Mouse (Mus musculus) Patski (cell line): ENCODE measurements around the gene Hunk. TPM values are rescaled to one million over a fixed set of nuclear protein-coding genes. Genes with fewer than 3 reads are reported as not detected.

Experiments
- ATAC-seq: fragments of 100-300 bp; one replicate; pipeline ENCODE4 v1.8.0; 2021
- CTCF ChIA-PET: fragments of 350-600 bp; sonication (Branson Sonifier 250); formaldehyde crosslinking; loops from one replicate; lab custom pipeline; 2022; ENCODE audit warnings: inconsistent platforms; lab: Charles Lee
- POLR2A ChIA-PET: fragments of 350-600 bp; sonication (Branson Sonifier 250); formaldehyde crosslinking; loops from one replicate; lab custom pipeline; 2022; ENCODE audit warnings: antibody characterized with exemption, inconsistent platforms; lab: Charles Lee
- DNase-seq: peaks from one replicate; pipeline ENCODE4 v3.0.0-alpha.2; 2011; ENCODE audit warnings: low read depth, low spot score
- H3K27me3 ChIP-seq: fragments of 371-371 bp; one replicate; pipeline ENCODE4 v1.5.1; 2021
- CTCF ChIP-seq: fragments of 100-300 bp; IDR thresholded peaks from one replicate; pipeline ENCODE4 v1.5.1; 2021
- in situ Hi-C: fragments of 300-500 bp; cut with MboI; formaldehyde crosslinking; loops from 3 replicates; pipeline ENCODE4 v1.11.1; 2018; ENCODE audit warnings: low pct_unique_long_range_greater_than_20kb, mixed read lengths
- polyA plus RNA-seq: library from polyadenylated mRNA; unstranded; gene quantifications from one replicate; pipeline ENCODE4 v1.2.3, GENCODE M21; 2021

Hunk gene
- polyA plus RNA-seq, 1 experiment from 2014 or later, result 11.2 TPM

DNA sequence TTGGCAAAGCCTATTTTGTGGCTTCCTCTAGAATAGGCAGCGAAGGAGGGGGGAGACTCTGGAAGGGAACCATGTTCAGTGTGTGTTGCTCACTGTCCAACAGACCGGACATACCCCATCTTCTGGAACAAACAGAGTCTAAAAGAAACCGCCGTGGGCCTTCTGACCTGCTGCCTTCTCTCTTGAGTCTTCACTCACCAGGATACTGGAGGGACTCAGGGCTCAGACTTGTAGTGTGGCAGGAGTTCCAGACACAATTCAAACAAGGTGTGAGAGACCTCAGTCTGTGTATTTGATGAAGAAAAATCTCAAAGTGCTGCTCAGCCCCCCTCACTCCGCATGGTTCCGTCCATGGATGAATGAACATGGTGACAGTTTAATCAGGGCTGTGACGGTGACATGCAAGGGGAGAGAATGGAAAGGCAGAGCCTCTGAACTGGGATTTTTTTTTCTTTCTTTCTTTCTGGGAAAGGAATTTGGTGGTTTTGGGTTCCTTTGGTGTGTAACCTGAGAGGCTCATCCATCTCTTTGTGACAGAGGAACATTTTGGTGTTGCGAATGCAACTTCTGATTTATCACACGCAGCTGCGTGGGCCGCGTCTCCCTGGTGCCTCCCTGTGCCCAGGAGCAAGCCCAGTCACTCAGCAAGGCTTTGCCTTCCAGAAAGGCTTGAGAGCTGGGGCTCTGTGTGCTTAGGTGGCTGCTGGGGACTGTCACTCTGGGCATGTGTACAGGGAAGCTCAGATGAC, 21.9 kb downstream of the Hunk start:
- TF ChIP-seq CTCF, result no peak
- CTCF ChIA-PET, result interaction anchor here (1.3 kb wide), 1 partner anchor 9 kb away, joined by 3 read pairs; no protein-coding TSS in a partner anchor
- in situ Hi-C loops, result no loop called here
- DNase-seq (no peak), ATAC-seq (peak; percentile 49)
- POLR2A ChIA-PET, result no interaction called here
- no peaks in the 10 kb centered on the region for H3K27me3 ChIP-seq

DNA sequence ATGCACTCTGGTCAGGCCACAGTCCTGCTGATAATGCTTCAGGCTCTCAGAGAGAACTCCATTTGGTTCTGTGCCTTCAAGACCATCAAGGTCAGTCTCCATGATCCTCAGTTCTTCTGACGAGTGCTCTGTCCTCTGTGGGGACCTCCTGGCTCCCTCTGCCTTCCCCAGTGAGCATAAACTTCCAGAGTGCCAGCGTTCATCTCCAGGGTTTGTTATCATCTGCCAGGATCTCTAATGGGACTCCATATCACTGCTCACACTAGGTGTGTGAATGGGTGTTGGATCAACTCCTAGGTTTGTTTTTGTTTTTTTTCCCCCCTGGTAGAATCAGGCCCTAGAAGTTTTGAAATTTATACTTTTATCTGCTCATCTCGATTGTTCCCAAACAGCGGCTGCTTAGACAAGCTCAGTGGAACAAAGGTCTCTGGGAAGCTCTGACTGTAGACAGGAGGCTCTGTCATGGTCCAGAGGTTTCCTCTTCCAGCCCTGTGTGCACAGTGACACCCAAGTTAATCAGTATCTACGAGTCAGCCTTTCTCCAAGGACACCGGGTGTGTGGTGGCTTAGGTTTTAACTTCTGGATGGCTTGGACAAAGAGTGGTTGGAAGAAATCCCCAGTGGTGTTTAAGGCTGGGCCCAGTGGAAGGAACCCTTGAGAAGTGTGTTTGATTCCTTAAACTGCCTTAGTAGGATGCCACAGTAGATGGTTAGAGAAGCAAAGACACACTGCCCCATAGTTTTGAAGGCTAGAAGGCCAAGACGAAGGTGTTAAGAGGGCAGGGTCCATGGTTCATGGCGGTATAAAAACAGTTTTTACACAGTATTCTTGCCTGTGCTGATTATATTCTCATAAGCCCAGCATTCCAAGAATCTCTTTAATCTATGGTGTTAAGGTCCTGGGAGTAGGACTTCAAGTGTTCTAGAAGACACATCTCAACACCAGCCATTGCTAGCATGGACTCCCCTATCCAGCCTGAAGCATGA, 26.6 kb downstream of the Hunk start:
- DNase-seq (peak; percentile 81), ATAC-seq (peak; percentile 90)
- H3K27me3 ChIP-seq, result no peaks in the 10 kb centered on the region
- in situ Hi-C loops, result no loop called here
- no peak for TF ChIP-seq CTCF
- ChIA-PET POLR2A (interaction anchor here (1.2 kb wide), 1 partner anchor 25 kb away, joined by 3 read pairs; no protein-coding TSS in a partner anchor), CTCF (no interaction called here)

- H3K27me3 ChIP-seq, result no peaks in the 10 kb centered on the region
- ChIA-PET CTCF (no interaction called here), POLR2A (no interaction called here)
- ATAC-seq (no peak), DNase-seq (no peak)
- no peak for TF ChIP-seq CTCF
- in situ Hi-C loops, result no loop called here
Observed at GRCm38 (mm10) chr16:90416621-90417020, 30.8 kb downstream of the Hunk start.

DNA sequence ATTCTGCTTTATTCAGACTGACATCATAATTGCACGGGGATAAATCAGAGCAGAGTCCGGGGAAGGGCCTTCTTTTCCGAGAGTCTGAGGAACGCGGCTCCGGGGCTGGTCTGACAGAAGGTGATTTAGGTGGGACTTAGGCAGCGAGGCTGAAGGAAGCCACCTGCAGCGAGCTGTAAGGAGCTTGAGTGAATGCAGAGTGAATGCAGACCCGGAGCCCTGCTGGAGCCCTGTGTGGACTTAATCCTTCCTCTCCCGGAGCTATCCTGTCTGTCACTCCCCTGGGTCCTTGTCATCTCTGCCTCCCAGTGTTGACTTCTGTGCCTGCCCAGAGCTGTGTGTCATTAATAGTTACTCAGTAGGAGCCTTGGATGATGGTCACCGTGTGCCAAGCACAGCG, 32.8 kb downstream of the Hunk start:
- in situ Hi-C loops, result no loop called here
- no peak for TF ChIP-seq CTCF
- no peaks in the 10 kb centered on the region for H3K27me3 ChIP-seq
- DNase-seq (no peak), ATAC-seq (no peak)
- POLR2A ChIA-PET, result no interaction called here
- CTCF ChIA-PET, result interaction anchor here (0.7 to 1.7 kb wide), 3 partner anchors 9 to 33 kb away, joined by 3 to 7 read pairs (median 4); partner anchors contain the start of gene Hunk

DNA sequence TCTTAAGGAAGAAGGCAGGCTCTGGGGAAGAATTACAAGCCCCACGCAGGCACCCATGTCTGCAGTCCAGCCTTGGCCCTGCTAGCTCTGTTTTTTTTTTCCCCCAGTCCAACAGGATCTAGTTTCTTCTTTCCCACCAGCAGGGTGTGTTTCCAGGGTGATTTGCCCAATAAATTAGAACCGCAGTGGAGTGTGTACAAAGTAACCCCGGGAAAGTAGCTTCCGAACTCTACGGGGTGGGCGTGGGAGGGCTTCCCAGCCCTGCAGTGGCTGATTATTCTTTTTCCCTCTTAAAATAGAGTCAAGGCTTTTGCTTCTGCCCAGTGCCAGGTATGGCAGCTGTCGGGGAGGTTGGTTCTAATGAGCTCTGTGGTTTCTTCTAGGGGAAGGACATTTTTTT, 35.3 kb downstream of the Hunk start:
- POLR2A ChIA-PET, result interaction anchor here (1.2 kb wide), 1 partner anchor 35 kb away, joined by 5 read pairs; the partner anchor contains the start of gene Hunk
- DNase-seq (peak; percentile 75), ATAC-seq (peak; percentile 63)
- no peak for TF ChIP-seq CTCF
- in situ Hi-C loops, result loop anchor here (5.0 kb wide), 1 partner anchor 34 kb away; the partner anchor contains the start of gene Hunk
- no peaks in the 10 kb centered on the region for H3K27me3 ChIP-seq
- CTCF ChIA-PET, result interaction anchor here (0.7 kb wide), 1 partner anchor 22 kb away, joined by 3 read pairs; no protein-coding TSS in a partner anchor

GRCm38 (mm10) chr16:90421551-90421950, 35.7 kb downstream of the Hunk start:
- POLR2A ChIA-PET, result interaction anchor here (1.2 kb wide), 1 partner anchor 35 kb away, joined by 5 read pairs; the partner anchor contains the start of gene Hunk
- in situ Hi-C loops, result loop anchor here (5.0 kb wide), 1 partner anchor 34 kb away; the partner anchor contains the start of gene Hunk
- DNase-seq (peak; percentile 85), ATAC-seq (peak; percentile 62)
- no peak for TF ChIP-seq CTCF
- CTCF ChIA-PET, result interaction anchor here (0.7 kb wide), 1 partner anchor 22 kb away, joined by 3 read pairs; no protein-coding TSS in a partner anchor
- H3K27me3 ChIP-seq, result no peaks in the 10 kb centered on the region

DNA sequence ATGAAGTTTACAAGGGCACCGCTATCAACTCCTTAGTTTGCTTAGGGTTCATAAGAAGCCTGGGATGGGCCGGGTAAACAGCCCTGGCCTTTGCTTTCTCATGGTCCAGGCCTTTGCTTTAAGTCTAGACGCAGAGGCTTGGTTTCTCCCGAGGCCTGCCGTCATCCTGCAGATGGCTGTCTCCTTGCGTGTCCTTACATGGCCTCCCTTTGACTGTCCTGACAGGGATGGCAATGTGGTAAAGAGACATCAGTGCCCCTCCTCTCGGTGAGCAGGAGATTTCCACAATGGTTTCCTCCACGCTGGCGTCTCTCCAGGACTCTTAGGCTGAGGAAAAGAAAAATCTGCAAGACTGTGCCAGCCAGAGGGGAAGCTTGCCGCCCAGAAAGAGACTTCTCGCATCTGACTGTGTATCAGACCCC, 36.3 kb downstream of the Hunk start:
- POLR2A ChIA-PET, result no interaction called here
- H3K27me3 ChIP-seq, result no peaks in the 10 kb centered on the region
- CTCF ChIA-PET, result no interaction called here
- no peak for TF ChIP-seq CTCF
- ATAC-seq, result no peak
- in situ Hi-C loops, result loop anchor here (5.0 kb wide), 1 partner anchor 35 kb away; the partner anchor contains the start of gene Hunk
- no peak for DNase-seq

GRCm38 (mm10) chr16:90423898-90424297, 38.1 kb downstream of the Hunk start:
- TF ChIP-seq CTCF, result no peak
- no peaks in the 10 kb centered on the region for H3K27me3 ChIP-seq
- in situ Hi-C loops, result loop anchor here (5.0 kb wide), 1 partner anchor 37 kb away; the partner anchor contains the start of gene Hunk
- CTCF ChIA-PET, result interaction anchor here (0.9 kb wide), 1 partner anchor 288 kb away, joined by 3 read pairs; no protein-coding TSS in a partner anchor
- ATAC-seq (no peak), DNase-seq (no peak)
- POLR2A ChIA-PET, result no interaction called here

DNA sequence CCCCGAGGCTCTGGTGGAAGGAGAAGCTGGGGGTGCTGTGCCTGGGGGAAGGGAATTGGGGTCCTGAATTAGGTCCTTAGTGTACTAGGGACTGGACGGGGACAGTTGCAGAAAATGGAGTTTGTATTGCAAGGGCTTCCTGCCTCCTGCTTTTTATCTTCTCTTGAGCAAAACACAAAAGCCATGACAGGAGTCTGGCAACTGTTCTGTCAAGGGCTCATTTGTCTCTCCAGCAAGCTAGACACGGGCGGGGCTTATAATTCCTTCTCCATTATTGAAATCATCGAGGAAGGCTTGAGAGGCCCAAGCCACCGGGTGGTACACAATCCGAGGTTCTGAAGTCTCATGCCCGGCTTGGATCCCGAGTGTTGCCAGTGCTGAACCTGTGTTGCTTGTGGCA, 38.6 kb downstream of the Hunk start:
- no peak for ATAC-seq
- in situ Hi-C loops, result loop anchor here (5.0 kb wide), 1 partner anchor 37 kb away; the partner anchor contains the start of gene Hunk

DNA sequence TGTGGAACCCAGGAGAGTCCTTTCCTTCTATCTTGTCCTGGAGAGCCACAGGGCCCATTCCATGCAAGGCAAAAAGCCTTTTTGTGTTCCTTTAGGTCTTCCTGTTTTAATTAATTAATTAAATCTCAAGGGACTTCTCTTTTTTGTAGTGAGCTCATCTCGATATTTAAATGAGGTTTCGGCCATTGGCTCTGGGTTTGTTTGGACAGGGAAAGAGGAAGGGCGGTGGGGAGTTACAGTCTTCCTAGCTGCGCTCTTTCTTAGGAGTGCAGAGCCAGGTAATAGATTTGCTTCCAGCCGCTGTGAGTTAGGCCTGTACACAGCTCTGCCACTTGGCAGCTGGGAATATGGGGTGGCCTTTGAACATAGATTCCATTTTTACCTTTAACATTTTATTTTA, 40.4 kb downstream of the Hunk start:
- TF ChIP-seq CTCF, result no peak
- CTCF ChIA-PET, result no interaction called here
- in situ Hi-C loops, result no loop called here
- POLR2A ChIA-PET, result no interaction called here
- DNase-seq, result no peak
- ATAC-seq, result no peak
- no peaks in the 10 kb centered on the region for H3K27me3 ChIP-seq

More for the DNA sequence above, 38.6 kb downstream of the Hunk start:
- H3K27me3 ChIP-seq, result no peaks in the 10 kb centered on the region
- no peak for TF ChIP-seq CTCF
- ChIA-PET CTCF (interaction anchor here (0.9 kb wide), 1 partner anchor 288 kb away, joined by 3 read pairs; no protein-coding TSS in a partner anchor), POLR2A (no interaction called here)
- no peak for DNase-seq
